9 mouse cellular contexts compared by ENCODE assay signal in the genomic region with DNA sequence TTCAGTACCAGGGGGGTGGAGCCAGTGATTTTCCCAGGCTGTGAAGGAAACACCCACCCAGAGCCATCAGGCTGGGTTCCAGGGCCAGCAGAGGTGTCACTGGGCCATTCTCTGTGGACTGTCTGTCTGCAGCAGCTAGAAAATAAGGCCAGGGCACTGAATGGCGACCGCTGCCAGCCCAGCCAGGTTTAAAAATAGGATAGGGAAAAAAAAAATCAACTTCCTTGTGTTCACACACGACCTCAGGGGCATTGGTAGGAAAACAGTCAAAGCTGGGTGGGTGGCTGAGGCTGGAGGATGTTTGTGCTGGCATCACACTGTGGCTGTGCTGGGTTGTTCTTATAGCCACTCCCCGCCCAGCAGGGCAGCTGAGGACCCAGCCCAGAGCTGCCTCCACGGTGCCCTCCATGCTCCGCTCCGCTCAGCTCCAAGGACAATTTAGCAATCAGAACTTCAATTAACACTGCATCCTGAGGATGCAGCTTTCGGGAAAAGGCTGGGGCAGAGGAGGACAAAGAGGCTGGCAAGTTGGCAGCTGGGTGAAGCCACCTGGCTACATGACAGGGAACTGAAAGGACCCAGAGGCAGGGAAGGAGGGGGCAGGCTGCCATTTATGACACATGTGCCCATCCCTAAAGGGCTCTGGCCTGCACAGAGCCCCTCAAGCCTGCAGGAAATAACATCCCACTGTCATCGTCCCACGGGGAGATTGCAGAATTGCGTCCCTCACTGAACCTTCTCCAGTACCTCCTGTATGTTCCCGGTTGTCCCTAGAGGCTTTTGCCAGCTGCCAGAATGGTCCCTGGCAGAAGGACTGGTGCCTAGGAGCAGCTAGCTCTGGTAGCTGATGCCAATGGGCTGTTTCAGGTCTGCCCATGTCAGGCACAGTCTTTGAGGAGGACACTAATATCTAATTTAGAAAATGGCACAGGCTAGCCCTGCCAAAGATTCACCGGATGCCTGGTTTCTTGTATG. TPM values are rescaled to one million over a fixed set of nuclear protein-coding genes. Genes with fewer than 3 reads are reported as not detected.
DNase-seq lines count a peak whose midpoint lies in the region; ATAC-seq lines count a peak whose summit lies in the region.
"Had no signal": no experiment of that assay in that cellular context is flagged by ENCODE, and none has a peak within 500 bp of the region (broad histone marks: within the 10 kb centered on the region; RNA-seq: fewer than 3 reads in every experiment).

No protein-coding gene starts in this region.

- no peak for DNase-seq in frontal cortex, postnatal 14 days (ENCODE audit: low spot score in 2 of 2)
- DNase-seq in adrenal gland, postnatal 14 days, result peak; percentile 76
- peak; percentile 63 to 67 for DNase-seq in heart, adult 9 months (ENCODE audit: low spot score in 2 of 2)
- peak; percentile 74 to 78 for DNase-seq in kidney, postnatal 36 days
- DNase-seq in urinary bladder, postnatal 36 days (ENCODE audit: low spot score in 2 of 2), result no peak
- no peak for DNase-seq in right cerebral cortex, postnatal 36 days (ENCODE audit: low spot score in 2 of 2)
- DNase-seq in right cerebral cortex, postnatal 25 days, result no peak
- DNase-seq: liver, embryonic 13.5 days had no signal

- peak; percentile 41; the same call in 1 of the 2 replicates for ATAC-seq in frontal cortex, adult (ENCODE audit: low TSS enrichment)

RNA-seq across cellular contexts. Expression of a gene that starts 48.0 kb away (rescaled TPM):
- total RNA-seq in adrenal gland, postnatal 14 days (2021), result 27.0 and 27.8 TPM in 2 replicates

Comparison
In these comparisons a context has a peak if more than half of its experiments do, and no peak if none do; other contexts are left out.
1. DNase-seq: peak in adrenal gland, postnatal 14 days (single experiment), heart, adult 9 months (2 of 2) and kidney, postnatal 36 days (2 of 2); none in frontal cortex, postnatal 14 days (0 of 2), urinary bladder, postnatal 36 days (0 of 2), right cerebral cortex, postnatal 36 days (0 of 2) and right cerebral cortex, postnatal 25 days (single experiment).